Mouse (Mus musculus) limb, embryonic 14.5 days (tissue): Measurements from ENCODE around the gene Aup1. TPM values are rescaled to one million over a fixed set of nuclear protein-coding genes. Genes with fewer than 3 reads are reported as not detected.
A peak's percentile ranks its signal among the peaks of the same experiment; 100 is the strongest.

ENCODE experiments used
- ATAC-seq: fragments of 200-750 bp; cut with Nextera tagmentation; 2 replicates; pipeline ENCODE4 v1.8.0; 2017; ENCODE audit warnings: low read depth, moderate number of reproducible peaks, moderate TSS enrichment; ENCODE audit not compliant: low FRiP score
- DNase-seq: peaks from one replicate; pipeline ENCODE4 v3.0.0-alpha.2; 2015; ENCODE audit warnings: low spot score
- H3K27ac ChIP-seq: fragments of 300-500 bp; sonication (generic); replicated peaks from 2 replicates; pipeline ENCODE4 v1.5.1; 2014; ENCODE audit warnings: low read depth, mild to moderate bottlenecking, low read length, moderate library complexity, mixed read lengths
- H3K27me3 ChIP-seq: fragments of 300-500 bp; sonication (generic); 2 replicates; pipeline ENCODE4 v1.6.1; 2014; ENCODE audit warnings: low read length, mixed read lengths; ENCODE audit not compliant: control insufficient read depth, insufficient read depth
- H3K36me3 ChIP-seq: fragments of 300-500 bp; sonication (generic); 2 replicates; pipeline ENCODE4 v1.6.1; 2014; ENCODE audit warnings: mild to moderate bottlenecking, low read length, moderate library complexity, mixed read lengths; ENCODE audit not compliant: control insufficient read depth, insufficient read depth
- H3K4me1 ChIP-seq: fragments of 300-500 bp; sonication (generic); 2 replicates; pipeline ENCODE4 v1.6.1; 2014; ENCODE audit warnings: antibody characterized with exemption, low read length, mixed read lengths; ENCODE audit not compliant: control insufficient read depth, insufficient read depth
- H3K4me2 ChIP-seq: fragments of 300-500 bp; sonication (generic); replicated peaks from 2 replicates; pipeline ENCODE4 v1.6.1; 2014; ENCODE audit warnings: low read depth, mild to moderate bottlenecking, low read length, moderate library complexity; ENCODE audit not compliant: severe bottlenecking
- H3K4me3 ChIP-seq: fragments of 300-500 bp; sonication (generic); replicated peaks from 2 replicates; pipeline ENCODE4 v1.5.1; 2014; ENCODE audit warnings: low read length
- H3K9ac ChIP-seq: fragments of 300-500 bp; sonication (generic); 2 replicates; pipeline ENCODE4 v1.6.1; 2014; ENCODE audit warnings: mild to moderate bottlenecking, low read depth, low read length, moderate library complexity; ENCODE audit not compliant: severe bottlenecking
- H3K9me3 ChIP-seq: fragments of 300-500 bp; sonication (generic); 2 replicates; pipeline ENCODE4 v1.6.1; 2016; ENCODE audit warnings: low read length; ENCODE audit not compliant: control insufficient read depth
- POLR2A ChIP-seq: fragments of 200-500 bp; IDR thresholded peaks from 2 replicates; pipeline ENCODE4 v1.8.0; 2012; ENCODE audit warnings: inconsistent platforms, mild to moderate bottlenecking, moderate library complexity, borderline replicate concordance; ENCODE audit not compliant: insufficient read depth, insufficient read length; ENCODE audit errors: extremely low read depth
- WGBS: fragments of 180-500 bp; shearing (Covaris S2); extraction: QIAGEN DNeasy Blood & Tissue Kit; methylation state at CpG from one replicate; pipeline ENCODE4 v1.1.7; 2014; 5-methylcytosine and 5-hydroxymethylcytosine counted together
- polyA plus RNA-seq, 2 experiments: library from polyadenylated mRNA; depleted of rRNA in 1 of 2; stranded (reverse) in 1 of 2; unstranded in 1 of 2; fragments of >200 nt; fragmentation: Nextera tagmentation in 1 of 2; extraction: Ambion mirVana in 1 of 2; gene quantifications; 2 replicates each; pipeline versions ENCODE4 v1.2.1 to v1.2.3; 2012 to 2014

The Aup1 gene
- polyA plus RNA-seq, 2 experiments, result 131 to 331 TPM

DNA sequence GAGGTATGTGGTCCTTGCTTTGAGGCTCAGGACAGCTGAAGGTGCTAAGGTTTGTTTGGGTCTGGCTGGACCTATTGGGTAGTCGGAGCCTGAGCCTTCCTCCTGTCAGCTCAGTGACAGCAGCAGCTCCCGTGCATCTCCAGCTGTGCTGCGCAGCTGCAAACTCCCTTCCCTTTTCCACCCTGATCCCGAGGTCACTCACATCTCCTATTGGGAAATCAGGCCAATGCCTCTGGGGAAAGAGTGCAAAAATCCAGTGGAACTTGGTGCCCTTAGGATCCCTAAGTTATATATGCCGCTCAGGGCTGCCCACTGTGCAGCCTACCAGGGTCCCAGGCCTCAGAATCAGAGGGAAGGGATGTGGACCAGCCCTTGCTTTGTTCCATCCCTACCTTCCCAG, 29.2 kb downstream of the Aup1 start:
- no peak overlapping the region for H3K4me3 ChIP-seq
- no peak overlapping the region for H3K27ac ChIP-seq
- H3K4me2 ChIP-seq, result no peak overlapping the region
- no peaks in the 10 kb centered on the region for H3K9me3 ChIP-seq
- H3K9ac ChIP-seq, result peak overlapping the region; percentile 2; the same call in 1 of the 2 replicates
- peaks cover 26% of the 10 kb centered on the region for H3K36me3 ChIP-seq
- H3K27me3 ChIP-seq, result peaks cover 52% of the 10 kb centered on the region
- DNase-seq (no peak), ATAC-seq (no peak)
- no peak for TF ChIP-seq POLR2A
- 29% methylated on average over 5 of the region's 5 CpGs for WGBS
- H3K4me1 ChIP-seq, result peaks cover 12% of the 10 kb centered on the region; the same call in 1 of the 2 replicates

DNA sequence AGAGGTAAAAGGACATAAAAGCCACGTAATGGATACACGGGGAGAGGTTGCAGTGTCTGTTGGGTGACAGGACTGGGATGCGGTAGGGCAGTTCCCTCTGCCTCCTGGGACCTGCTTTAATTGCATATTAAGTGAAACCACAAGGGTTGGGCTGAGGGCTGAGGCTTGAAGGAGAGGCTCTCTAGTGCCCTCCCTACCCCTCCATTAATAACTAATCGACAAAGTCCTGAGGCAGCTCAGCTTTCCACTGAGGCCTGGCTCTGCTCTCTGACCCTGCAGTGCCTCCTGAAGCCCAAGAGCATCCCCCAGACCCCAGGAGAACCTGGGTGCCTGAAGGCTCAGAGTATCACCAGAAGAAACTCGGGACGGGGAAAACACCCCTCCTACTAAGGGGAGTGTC, 30.2 kb downstream of the Aup1 start:
- Histone ChIP-seq H3K4me1 (peaks cover 8% of the 10 kb centered on the region; the same call in 1 of the 2 replicates), H3K36me3 (peaks cover 26% of the 10 kb centered on the region), H3K4me2 (no peak overlapping the region), H3K9me3 (no peaks in the 10 kb centered on the region), H3K27me3 (peaks cover 60% of the 10 kb centered on the region), H3K27ac (no peak overlapping the region), H3K4me3 (no peak overlapping the region), H3K9ac (no peak overlapping the region)
- no peak for TF ChIP-seq POLR2A
- no peak for DNase-seq
- no peak for ATAC-seq
- WGBS, result 6% methylated on average over 6 of the region's 6 CpGs

DNA sequence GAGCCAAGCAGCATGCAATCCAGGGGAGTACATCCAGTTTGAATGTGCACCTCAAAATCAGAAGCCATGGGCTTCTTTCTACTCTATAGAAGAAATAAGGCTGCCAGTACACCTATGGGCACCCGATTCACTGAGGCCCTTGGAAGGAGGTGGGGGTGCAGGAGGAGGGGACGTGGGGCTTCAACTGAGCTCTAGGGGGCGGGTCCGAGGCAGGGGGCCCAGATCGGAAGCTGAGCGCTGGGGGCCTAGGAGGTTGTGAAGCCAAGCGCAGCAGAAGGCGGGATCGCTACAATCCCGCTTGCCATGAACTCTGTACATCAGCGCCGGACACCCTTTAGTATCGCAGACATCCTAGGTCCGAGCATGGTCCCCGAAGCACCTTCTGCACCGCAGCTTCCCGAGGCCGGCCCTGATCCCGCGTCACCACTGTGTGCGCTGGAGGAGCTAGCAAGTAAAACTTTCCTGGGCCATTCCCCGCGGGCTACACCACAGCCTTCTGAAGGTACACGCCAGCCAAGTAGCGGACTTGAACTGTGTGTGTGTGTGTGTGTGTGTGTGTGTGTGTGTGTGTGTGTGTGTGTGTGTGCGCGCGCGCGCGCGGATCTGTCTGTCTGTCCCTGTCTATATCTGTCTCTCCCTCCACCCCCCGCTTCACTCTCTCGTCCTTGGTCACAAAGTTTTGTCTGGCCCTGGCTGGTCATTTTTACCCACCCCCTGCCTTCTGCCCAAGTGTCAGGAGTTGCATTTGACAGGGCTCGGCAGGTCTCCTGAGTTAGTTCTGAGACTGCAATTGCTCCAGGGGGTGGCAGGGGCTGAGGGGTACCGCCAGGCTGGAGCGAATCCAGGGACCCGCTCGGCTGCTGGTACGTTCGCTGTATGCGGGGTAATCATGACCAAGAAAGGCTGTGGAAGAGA, 32.1 kb downstream of the Aup1 start, which contains the start of gene Lbx2:
Gene Lbx2 (plus strand): TSS at position 247 of the 915 bp plus-strand sequence.
- Histone ChIP-seq H3K27ac (no peak within 1 kb of the TSS), H3K4me2 (peak within 1 kb of the TSS; percentile 49)

DNA sequence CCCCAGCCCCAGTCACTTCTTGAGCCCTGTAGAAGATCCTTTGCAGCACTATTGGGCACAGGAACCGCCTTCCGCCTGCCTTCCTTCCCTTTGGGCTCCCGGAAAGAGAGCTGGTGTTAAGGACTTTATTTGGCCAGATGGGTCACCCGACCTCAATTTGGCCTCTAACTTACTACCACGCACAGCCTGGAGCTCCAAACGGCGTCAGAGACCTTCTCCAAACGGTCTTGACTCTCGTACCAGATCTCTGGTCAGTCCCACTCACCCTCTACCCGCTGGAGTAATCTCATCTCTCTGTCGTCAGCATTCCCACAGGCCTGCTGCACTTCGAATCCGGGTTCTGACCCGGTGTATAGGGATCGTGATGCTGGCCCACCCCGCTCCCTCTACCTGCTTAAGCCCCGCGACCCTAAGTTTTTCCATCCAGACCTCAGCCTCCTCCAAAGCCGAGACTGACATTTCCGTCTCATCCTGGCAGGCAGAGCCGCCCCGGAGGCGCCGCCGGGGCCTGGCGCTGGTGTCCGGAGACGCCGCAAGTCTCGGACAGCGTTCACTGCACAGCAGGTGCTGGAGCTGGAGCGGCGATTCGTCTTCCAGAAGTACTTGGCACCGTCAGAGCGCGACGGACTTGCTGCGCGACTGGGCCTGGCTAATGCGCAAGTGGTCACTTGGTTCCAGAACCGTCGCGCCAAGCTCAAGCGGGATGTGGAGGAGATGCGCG, 33.0 kb downstream of the Aup1 start:
- H3K27ac ChIP-seq, result no peak overlapping the region
- WGBS, result 1% methylated on average over 47 of the region's 47 CpGs

More for the DNA sequence above, 32.1 kb downstream of the Aup1 start, which contains the start of gene Lbx2:
- peak within 1 kb of the TSS; percentile 29 for H3K4me3 ChIP-seq
- WGBS, result 4% methylated on average over 42 of the region's 42 CpGs
- no peak for DNase-seq
- no peak for ATAC-seq
- H3K27me3 ChIP-seq, result peaks cover 60% of the 10 kb centered on the region
- TF ChIP-seq POLR2A, result no peak
- H3K9me3 ChIP-seq, result no peaks in the 10 kb centered on the region
- H3K9ac ChIP-seq, result peak within 1 kb of the TSS; percentile 9; the same call in 1 of the 2 replicates
- H3K4me1 ChIP-seq, result peaks cover 8% of the 10 kb centered on the region; the same call in 1 of the 2 replicates
- peaks cover 7% of the 10 kb centered on the region; the same call in 1 of the 2 replicates for H3K36me3 ChIP-seq

DNA sequence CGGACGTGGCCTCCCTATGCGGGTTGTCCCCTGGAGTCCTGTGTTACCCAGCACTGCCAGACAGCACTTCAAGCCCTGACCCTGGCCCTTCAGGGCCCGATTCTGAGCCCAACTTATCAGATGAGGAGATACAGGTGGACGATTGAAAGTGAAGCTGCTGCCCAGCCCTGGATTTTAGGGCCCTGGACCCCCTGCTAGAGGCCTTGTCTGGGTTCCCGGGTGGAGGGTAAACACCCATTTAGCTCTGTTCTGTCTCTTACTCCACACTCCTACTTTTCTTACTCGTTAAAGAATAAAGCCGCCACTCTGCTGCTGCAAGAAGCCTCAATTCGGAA, 33.6 kb downstream of the Aup1 start:
- Histone ChIP-seq H3K9ac (no peak overlapping the region; the same call in 1 of the 2 replicates), H3K27ac (no peak overlapping the region), H3K4me1 (peaks cover 8% of the 10 kb centered on the region; the same call in 1 of the 2 replicates), H3K4me3 (peak overlapping the region; percentile 11), H3K27me3 (peaks cover 60% of the 10 kb centered on the region), H3K4me2 (peak overlapping the region; percentile 25; the same call in 1 of the 2 replicates), H3K36me3 (no peaks in the 10 kb centered on the region), H3K9me3 (no peaks in the 10 kb centered on the region)
- no peak for DNase-seq
- TF ChIP-seq POLR2A, result no peak
- 10% methylated on average over 9 of the region's 9 CpGs for WGBS
- ATAC-seq, result no peak

More for the DNA sequence above, 33.0 kb downstream of the Aup1 start:
- no peaks in the 10 kb centered on the region for H3K9me3 ChIP-seq
- H3K9ac ChIP-seq, result peak overlapping the region; percentile 9; the same call in 1 of the 2 replicates
- DNase-seq (no peak), ATAC-seq (no peak)
- H3K4me1 ChIP-seq, result peaks cover 8% of the 10 kb centered on the region; the same call in 1 of the 2 replicates
- peaks cover 60% of the 10 kb centered on the region for H3K27me3 ChIP-seq
- H3K4me2 ChIP-seq, result peak overlapping the region; percentile 25
- no peaks in the 10 kb centered on the region; the same call in 1 of the 2 replicates for H3K36me3 ChIP-seq
- H3K4me3 ChIP-seq, result peak overlapping the region; percentile 11
- no peak for TF ChIP-seq POLR2A
